Mouse (Mus musculus) adrenal gland, adult 10 weeks (tissue): Measurements from ENCODE around the gene Mbnl3. TPM values are rescaled to one million over a fixed set of nuclear protein-coding genes. Genes with fewer than 3 reads are reported as not detected.

Source experiments
- polyA plus RNA-seq: library from polyadenylated mRNA; stranded (reverse); fragments of 350-450 nt; fragmentation: Illumina TruSeq; extraction: RNeasy Lipid Tissue Mini Kit (QIAGEN cat#74804); gene quantifications from one replicate; pipeline ENCODE4 v1.2.3, GENCODE M21; 2014; ENCODE audit warnings: low read depth, low replicate concordance

Mbnl3 gene
- polyA plus RNA-seq, result 9.0 TPM

DNA sequence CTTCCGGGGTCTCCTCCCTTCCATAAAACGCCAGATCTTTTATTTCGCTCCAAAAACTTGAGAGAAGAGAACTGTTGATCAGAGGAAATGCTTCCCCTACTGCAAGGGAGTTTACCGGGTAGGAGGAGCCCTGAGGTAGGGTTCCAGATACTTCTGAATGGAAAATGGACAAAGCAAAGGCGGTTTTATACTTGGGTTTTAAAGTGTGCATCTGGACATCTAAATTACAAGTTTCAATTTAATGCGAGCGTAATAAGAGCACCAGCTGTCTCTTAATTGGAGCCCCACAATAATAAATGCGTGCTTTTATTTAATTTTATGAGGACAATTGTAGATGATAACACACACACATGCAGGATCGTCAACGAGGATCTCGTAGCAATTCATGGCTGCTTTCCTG lies at the start of gene Mbnl3:
Mbnl3 (minus strand) TSS at position 101 of the 400 bp plus-strand sequence.

Other genes starting within 250 kb of the Mbnl3 start
- 115 TPM for gene Rap2c, start 188.5 kb downstream of the Mbnl3 start, polyA plus RNA-seq